Mouse (Mus musculus) heart, postnatal 10 days (tissue): ENCODE results near the gene Slc25a10. TPM values are rescaled to one million over a fixed set of nuclear protein-coding genes. Genes with fewer than 3 reads are reported as not detected.

Experiments
- DNase-seq, 2 experiments: peaks; one replicate each; pipeline ENCODE4 v3.0.0; 2021
- intact Hi-C: fragments of 180-260 bp; cut with DNase I; formaldehyde crosslinking; loops from one replicate; pipeline ENCODE4 v1.15.1; 2025
- total RNA-seq, 2 experiments: library from RNA; stranded (reverse); gene quantifications; 2 replicates each; pipeline ENCODE4 v1.2.3; 2021

The Slc25a10 gene
- total RNA-seq, 2 experiments from 2014 or later, result 24.8 to 25.0 TPM

GRCm38 (mm10) chr11:120484265-120484981 lies 7.2 kb upstream of the Slc25a10 start, which contains the start of gene Mrpl12:
Gene Mrpl12, plus strand, starts transcription at chr11:120484613.
- peak; percentile 93 to 94 for DNase-seq
- intact Hi-C loops, result no loop called here

DNA sequence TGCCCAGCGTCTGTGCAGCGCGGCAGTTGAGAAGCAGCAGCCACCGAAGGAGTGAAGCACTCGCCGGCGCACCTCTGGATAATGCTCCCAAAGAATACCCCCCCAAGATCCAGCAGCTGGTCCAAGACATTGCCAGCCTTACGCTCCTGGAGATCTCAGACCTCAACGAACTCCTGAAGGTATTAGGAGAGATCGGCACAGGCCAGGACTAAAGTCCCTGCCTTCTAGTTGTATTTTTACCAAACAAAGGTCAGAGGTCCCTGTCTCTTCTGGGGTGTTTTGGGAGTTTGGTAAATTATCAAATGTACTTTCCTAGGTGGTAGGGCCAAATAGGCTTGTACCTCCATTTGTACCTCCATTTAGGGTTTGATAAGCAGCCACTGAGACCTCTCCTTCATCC lies 6.4 kb upstream of the Slc25a10 start:
- DNase-seq, result no peak
- intact Hi-C loops, result loop anchor here (5.0 kb wide), 1 partner anchor 292 kb away; no protein-coding TSS in a partner anchor

GRCm38 (mm10) chr11:120488516-120488915 lies 3.1 kb upstream of the Slc25a10 start:
- DNase-seq, result no peak
- intact Hi-C loops, result loop anchor here (5.0 kb wide), 1 partner anchor 289 kb away; no protein-coding TSS in a partner anchor

DNA sequence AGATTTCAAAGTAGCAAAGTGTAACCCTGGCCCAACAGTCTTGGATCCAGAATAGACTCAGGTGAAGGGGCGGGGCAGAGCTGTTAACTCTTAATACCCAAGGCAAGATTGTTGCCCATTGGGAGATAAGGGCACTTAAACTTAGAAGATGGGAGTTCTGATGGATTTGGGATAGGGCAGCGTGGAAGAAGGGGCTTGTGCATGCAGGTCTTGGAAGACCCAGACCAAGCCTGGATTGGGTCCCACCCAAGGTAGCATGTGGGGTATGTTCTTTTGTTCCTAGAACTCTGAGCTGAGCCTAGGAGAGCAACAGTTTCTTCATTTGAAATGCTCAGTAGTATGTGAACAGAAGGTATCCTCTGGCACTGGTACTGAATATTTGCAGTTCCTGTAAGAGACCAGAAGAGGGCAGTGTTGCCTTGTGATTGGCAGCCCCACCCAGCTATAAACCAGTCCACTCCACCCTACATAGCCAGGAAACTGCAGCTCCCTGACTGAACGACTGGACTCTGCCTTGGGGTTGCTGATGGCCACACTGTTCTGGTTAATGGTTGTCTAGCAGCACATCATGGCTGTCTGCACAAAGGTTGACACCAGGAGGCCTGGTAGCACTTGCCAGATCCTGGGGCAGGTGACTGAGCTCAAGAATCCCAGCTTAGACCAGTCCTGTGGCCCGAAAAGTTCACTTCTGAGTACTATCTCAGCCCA lies 2.4 kb upstream of the Slc25a10 start:
- DNase-seq, result peak; percentile 82 to 85
- intact Hi-C loops, result loop anchor here (5.0 kb wide), 1 partner anchor 288 kb away; no protein-coding TSS in a partner anchor

GRCm38 (mm10) chr11:120490291-120491046 lies 1.2 kb upstream of the Slc25a10 start:
- no peak for DNase-seq
- intact Hi-C loops, result loop anchor here (5.0 kb wide), 1 partner anchor 122 kb away; no protein-coding TSS in a partner anchor

GRCm38 (mm10) chr11:120492024-120492877 lies 611 bp downstream of the Slc25a10 start:
- intact Hi-C loops, result loop anchor here (2.0 to 5.0 kb wide), 3 partner anchors 19 to 120 kb away; partner anchors contain the start of gene Mcrip1
- peak; percentile 68 to 73 for DNase-seq

- DNase-seq, result no peak
- intact Hi-C loops, result loop anchor here (2.0 to 5.0 kb wide), 3 partner anchors 18 to 119 kb away; partner anchors contain the start of gene Mcrip1
These were observed 1.2 kb downstream of the Slc25a10 start for GRCm38 (mm10) chr11:120492878-120493203.

GRCm38 (mm10) chr11:120493351-120493750 lies 1.7 kb downstream of the Slc25a10 start:
- no peak for DNase-seq
- intact Hi-C loops, result loop anchor here (2.0 to 5.0 kb wide), 3 partner anchors 17 to 119 kb away; partner anchors contain the start of gene Mcrip1

GRCm38 (mm10) chr11:120493911-120494310 lies 2.3 kb downstream of the Slc25a10 start:
- intact Hi-C loops, result loop anchor here (2.0 to 5.0 kb wide), 3 partner anchors 17 to 118 kb away; partner anchors contain the start of gene Mcrip1
- no peak for DNase-seq

- intact Hi-C loops, result no loop called here
These were observed 5.8 kb downstream of the Slc25a10 start for GRCm38 (mm10) chr11:120497436-120497835.

DNA sequence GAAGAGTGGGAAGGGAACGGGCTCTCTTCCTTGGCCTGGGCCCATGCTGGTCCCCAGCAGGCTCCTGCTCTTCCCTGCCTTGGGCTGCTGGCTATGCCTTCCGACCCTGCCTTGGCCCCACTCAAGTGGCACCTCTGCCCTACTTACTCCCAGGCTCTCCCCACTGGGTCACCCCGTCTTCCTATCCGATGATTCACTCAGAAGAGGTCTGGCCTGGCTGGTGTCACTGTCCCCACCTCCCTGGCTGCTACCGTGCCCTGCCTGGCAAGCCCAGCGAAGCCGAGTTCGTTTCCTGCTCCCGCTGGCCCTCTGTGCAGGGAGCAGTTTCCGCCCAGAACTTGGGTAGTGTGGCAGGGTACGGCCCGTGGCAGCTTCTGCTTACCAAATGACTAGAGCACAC lies 6.6 kb downstream of the Slc25a10 start:
- intact Hi-C loops, result no loop called here
- no peak for DNase-seq

More at GRCm38 (mm10) chr11:120497436-120497835, 5.8 kb downstream of the Slc25a10 start:
- DNase-seq, result no peak

GRCm38 (mm10) chr11:120498891-120499290 lies 7.3 kb downstream of the Slc25a10 start:
- intact Hi-C loops, result no loop called here
- no peak for DNase-seq

DNA sequence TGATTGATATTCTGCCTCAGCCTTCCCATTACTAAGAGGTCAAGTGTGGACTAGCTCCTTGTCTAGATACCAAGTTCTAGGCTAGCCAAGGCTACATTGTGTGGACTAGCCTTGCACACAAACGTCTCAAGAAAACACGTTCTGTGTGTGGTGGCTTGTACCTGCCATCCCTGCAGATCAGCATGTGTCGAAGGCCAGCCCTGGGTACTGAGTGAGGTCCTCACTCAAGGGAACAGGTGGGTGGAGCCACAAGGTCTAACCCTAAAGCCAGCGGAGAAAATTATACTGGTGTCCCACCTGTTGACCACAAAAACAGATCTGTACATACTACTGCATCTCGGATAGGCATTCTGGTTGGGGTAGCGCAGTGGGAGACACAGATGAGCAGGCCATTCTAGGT lies 8.3 kb downstream of the Slc25a10 start:
- no peak for DNase-seq
- intact Hi-C loops, result no loop called here

GRCm38 (mm10) chr11:120500357-120500756 lies 8.7 kb downstream of the Slc25a10 start:
- no peak for DNase-seq
- intact Hi-C loops, result no loop called here

DNA sequence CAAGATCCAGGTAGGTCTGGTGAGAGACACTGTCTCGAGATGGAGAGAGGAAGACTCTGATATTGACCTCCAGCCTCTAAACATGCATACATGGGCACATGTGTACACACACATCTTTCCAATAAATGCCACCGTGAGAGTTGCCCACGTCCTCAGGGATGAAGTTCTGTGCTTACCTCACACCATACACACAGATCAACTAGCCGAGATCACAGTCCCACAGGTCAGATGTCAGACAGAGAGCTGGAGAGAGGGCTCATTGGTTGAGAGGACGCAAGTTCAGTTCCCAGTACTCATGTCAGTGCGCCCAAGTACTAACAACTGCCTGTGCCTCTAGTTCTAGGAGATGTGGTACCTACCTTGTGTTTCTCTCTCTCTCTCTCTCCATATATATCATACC lies 9.4 kb downstream of the Slc25a10 start:
- no peak for DNase-seq
- intact Hi-C loops, result no loop called here

DNA sequence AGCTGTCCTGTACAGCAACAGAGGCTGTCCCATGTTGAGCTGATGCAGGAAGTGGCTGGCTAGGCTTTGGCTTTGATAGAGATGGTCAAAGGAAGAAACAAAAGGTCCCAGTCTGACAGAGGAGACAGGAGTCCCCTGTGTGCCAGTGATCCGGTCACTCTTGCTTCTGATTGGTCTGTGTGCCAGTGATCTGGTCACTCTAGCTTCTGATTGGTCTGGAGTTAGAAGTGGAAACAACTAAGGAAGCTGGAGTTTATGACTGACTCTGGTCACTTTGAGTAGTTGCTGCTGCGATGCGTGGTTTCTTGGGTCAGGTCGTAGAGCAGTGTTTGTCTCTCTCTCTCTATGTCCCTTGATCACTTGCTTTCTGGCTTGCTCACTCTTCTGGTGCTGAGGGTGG lies 10.1 kb downstream of the Slc25a10 start:
- DNase-seq, result no peak
- intact Hi-C loops, result no loop called here

DNA sequence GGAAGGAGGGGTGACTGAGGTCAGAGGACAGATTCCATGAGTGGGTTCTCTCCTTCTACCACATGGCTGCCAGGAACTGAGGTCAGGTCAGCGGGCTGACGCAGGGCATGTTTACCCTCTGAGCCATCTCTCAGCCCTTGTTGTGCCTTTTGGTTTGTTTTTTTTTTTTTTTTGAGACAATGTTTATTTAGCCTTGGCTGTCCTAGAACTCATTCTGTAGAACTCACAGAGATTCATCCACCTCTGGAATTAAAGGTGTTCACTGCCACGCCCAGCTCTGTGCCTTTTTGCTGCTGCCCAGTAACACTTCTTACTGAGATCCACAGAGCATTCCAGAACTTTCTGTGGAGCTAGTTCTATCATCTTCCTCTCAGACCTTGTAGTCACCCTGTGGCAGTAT lies 14.0 kb downstream of the Slc25a10 start:
- no peak for DNase-seq
- intact Hi-C loops, result no loop called here

DNA sequence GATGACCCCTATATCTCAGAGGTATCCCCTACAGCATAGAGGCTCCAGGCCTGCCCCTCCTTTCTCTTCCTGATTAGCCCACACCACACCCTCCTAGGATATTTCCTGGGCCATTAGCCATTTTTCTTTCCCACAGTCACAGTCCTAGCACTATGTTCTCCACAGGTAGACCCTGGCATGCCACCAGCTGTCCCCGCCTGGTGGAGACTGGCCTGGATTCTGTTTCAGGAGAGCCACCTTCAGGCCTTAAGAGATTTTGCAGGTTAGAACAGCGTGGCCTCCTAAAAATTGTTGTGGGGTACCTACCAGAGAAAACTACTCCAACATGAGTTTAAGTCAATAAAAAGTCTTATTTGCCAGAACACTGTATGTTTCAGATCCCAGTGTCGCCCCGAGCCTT lies 15.3 kb downstream of the Slc25a10 start:
- intact Hi-C loops, result no loop called here
- no peak for DNase-seq

GRCm38 (mm10) chr11:120507611-120508289 lies 16.1 kb downstream of the Slc25a10 start:
- no peak for DNase-seq

More at GRCm38 (mm10) chr11:120507611-120508289, 16.1 kb downstream of the Slc25a10 start:
- intact Hi-C loops, result no loop called here
